Mouse (Mus musculus): ENCODE measurements around the gene Batf3.

- TF ChIP-seq USF2 (conservative IDR thresholded peaks at IDR 0.05; ENCODE audit: low read depth, low read length), result no peak
- no peak for TF ChIP-seq NRF1 (IDR thresholded peaks at IDR 0.05; ENCODE audit: low read depth, low read length)
- no peak for TF ChIP-seq CHD2 (IDR thresholded peaks at IDR 0.05; ENCODE audit: low read length)
- no peak for TF ChIP-seq CTCF (conservative IDR thresholded peaks at IDR 0.05 in 1 of 2, IDR thresholded peaks at IDR 0.05 in 1 of 2; ENCODE audit: low read depth in 2 of 2, low read length in 2 of 2)
- no peak for TF ChIP-seq IRF4 (IDR thresholded peaks at IDR 0.05; ENCODE audit: low read depth, low read length)
Measured at GRCm38 (mm10) chr1:191073486-191073885, 24.2 kb upstream of the Batf3 start.
